Mouse (Mus musculus) stomach, postnatal 0 days (tissue): ENCODE data around the gene Dad1. TPM values are rescaled to one million over a fixed set of nuclear protein-coding genes. Genes with fewer than 3 reads are reported as not detected.
"Not testable (repeated sequence)": the region's sequence is repeated elsewhere in the genome, so short reads cannot be mapped to it uniquely, and the experiment has no call there.

ENCODE experiments used
- ATAC-seq: fragments of 200-750 bp; cut with Nextera tagmentation; 2 replicates; pipeline ENCODE4 v1.8.0; 2017; ENCODE audit not compliant: low FRiP score, low TSS enrichment
- DNase-seq: peaks from one replicate; pipeline ENCODE4 v3.0.0-alpha.2; 2016; ENCODE audit warnings: low spot score
- H3K27ac ChIP-seq: fragments of 300-500 bp; sonication (generic); replicated peaks from 2 replicates; pipeline ENCODE4 v1.5.1; 2014; ENCODE audit warnings: mild to moderate bottlenecking, control low read depth
- H3K27me3 ChIP-seq: fragments of 300-500 bp; sonication (generic); 2 replicates; pipeline ENCODE4 v1.6.1; 2014; ENCODE audit warnings: low read length; ENCODE audit not compliant: control insufficient read depth, insufficient read depth
- H3K36me3 ChIP-seq: fragments of 300-500 bp; sonication (generic); 2 replicates; pipeline ENCODE4 v1.6.1; 2014; ENCODE audit warnings: low read length, mixed read lengths; ENCODE audit not compliant: control insufficient read depth, insufficient read depth
- H3K4me1 ChIP-seq: fragments of 300-500 bp; sonication (generic); replicated peaks from 2 replicates; pipeline ENCODE4 v1.6.1; 2014; ENCODE audit warnings: antibody characterized with exemption; ENCODE audit not compliant: control insufficient read depth, insufficient read depth
- H3K4me2 ChIP-seq: fragments of 300-500 bp; sonication (generic); replicated peaks from 2 replicates; pipeline ENCODE4 v1.6.1; 2014; ENCODE audit warnings: low read depth, mild to moderate bottlenecking, control low read depth, moderate library complexity
- H3K4me3 ChIP-seq: fragments of 300-500 bp; sonication (generic); 2 replicates; pipeline ENCODE4 v1.5.1; 2014; ENCODE audit warnings: low read depth, low read length, control low read depth
- H3K9ac ChIP-seq: fragments of 300-500 bp; sonication (generic); 2 replicates; pipeline ENCODE4 v1.6.1; 2014; ENCODE audit warnings: mild to moderate bottlenecking, low read length, control low read depth, mixed read lengths
- H3K9me3 ChIP-seq: fragments of 300-500 bp; sonication (generic); 2 replicates; pipeline ENCODE4 v1.6.1; 2016; ENCODE audit warnings: low read length; ENCODE audit not compliant: control insufficient read depth
- CTCF ChIP-seq: IDR thresholded peaks from 2 replicates; pipeline ENCODE4 v1.5.1; 2016; ENCODE audit warnings: antibody characterized with exemption, low read depth, mild to moderate bottlenecking, moderate library complexity
- EP300 ChIP-seq: optimal IDR thresholded peaks from 2 replicates; pipeline ENCODE3; 2016; ENCODE audit warnings: antibody characterized with exemption
- WGBS: fragments of 180-500 bp; shearing (Covaris S2); extraction: QIAGEN DNeasy Blood & Tissue Kit; methylation state at CpG from one replicate; pipeline ENCODE4 v1.1.7; 2014; 5-methylcytosine and 5-hydroxymethylcytosine counted together
- polyA plus RNA-seq: library from polyadenylated mRNA; unstranded; fragments of >200 nt; fragmentation: Nextera tagmentation; extraction: Ambion mirVana; gene quantifications from 2 replicates; pipeline ENCODE4 v1.2.1, GENCODE M21; 2015

Gene Dad1
- polyA plus RNA-seq, 1 experiment from 2014 or later: 433 TPM

DNA sequence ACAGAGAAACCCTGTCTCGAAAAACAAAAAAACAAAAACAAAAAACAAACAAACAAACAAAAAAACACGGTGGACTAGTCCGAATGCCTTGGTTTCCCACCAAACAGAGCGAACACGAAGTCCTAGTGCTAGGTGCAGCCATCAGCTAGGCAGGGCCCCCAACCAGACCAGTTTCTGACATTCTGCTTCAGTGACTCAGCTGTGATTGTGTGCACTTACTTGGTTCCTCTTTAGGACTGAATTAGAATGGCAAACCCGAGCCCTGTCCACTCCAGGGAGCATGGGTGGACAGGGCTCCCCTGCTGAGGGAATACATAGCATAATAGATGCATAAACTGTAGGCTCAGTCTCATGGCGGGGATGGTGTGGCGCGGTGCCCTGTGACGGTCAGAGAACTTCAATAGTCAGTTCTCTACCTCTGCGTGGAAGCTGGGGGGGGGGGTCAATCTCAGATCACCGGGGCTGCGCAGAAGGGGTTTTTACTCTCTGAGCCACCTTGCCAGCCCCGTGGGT, 23.2 kb downstream of the Dad1 start:
- no peak overlapping the region for H3K4me3 ChIP-seq
- ATAC-seq (no peak), DNase-seq (no peak)
- TF ChIP-seq EP300 (no peak), CTCF (no peak)
- H3K27me3 ChIP-seq: no peaks in the 10 kb centered on the region
- no peak overlapping the region for H3K9ac ChIP-seq
- H3K27ac ChIP-seq: no peak overlapping the region; the same call in 1 of the 2 replicates
- 62% methylated on average over 14 of the region's 14 CpGs for WGBS
- H3K4me1 ChIP-seq: 0 out of 2 replicates have a peak, but pooled peaks cover 2% of the 10 kb centered on the region
- peaks cover 4% of the 10 kb centered on the region; the same call in 1 of the 2 replicates for H3K36me3 ChIP-seq
- H3K9me3 ChIP-seq: no peaks in the 10 kb centered on the region
- no peak overlapping the region for H3K4me2 ChIP-seq

DNA sequence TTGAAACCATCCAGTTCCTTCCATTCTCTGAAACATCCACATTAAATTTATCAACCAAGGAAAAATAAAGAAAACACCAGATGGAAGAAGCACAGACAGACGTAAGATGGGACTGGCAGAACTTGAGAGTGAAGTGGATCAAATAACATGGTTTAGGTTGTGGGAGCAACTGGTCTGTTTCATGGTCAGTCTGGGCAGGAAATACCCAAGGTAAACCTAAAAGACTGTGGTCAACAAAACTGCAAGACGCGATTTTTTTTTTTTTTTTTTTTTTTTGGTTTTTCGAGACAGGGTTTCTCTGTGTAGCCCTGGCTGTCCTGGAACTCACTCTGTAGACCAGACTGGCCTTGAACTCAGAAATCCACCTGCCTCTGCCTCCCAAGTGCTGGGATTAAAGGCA, 24.1 kb downstream of the Dad1 start:
- not testable (repeated sequence) for H3K4me2 ChIP-seq, H3K9ac ChIP-seq, H3K27ac ChIP-seq, H3K27me3 ChIP-seq, H3K9me3 ChIP-seq, H3K36me3 ChIP-seq, H3K4me3 ChIP-seq, ATAC-seq, H3K4me1 ChIP-seq, DNase-seq
- WGBS: 89% methylated on average over 3 of the region's 4 CpGs

DNA sequence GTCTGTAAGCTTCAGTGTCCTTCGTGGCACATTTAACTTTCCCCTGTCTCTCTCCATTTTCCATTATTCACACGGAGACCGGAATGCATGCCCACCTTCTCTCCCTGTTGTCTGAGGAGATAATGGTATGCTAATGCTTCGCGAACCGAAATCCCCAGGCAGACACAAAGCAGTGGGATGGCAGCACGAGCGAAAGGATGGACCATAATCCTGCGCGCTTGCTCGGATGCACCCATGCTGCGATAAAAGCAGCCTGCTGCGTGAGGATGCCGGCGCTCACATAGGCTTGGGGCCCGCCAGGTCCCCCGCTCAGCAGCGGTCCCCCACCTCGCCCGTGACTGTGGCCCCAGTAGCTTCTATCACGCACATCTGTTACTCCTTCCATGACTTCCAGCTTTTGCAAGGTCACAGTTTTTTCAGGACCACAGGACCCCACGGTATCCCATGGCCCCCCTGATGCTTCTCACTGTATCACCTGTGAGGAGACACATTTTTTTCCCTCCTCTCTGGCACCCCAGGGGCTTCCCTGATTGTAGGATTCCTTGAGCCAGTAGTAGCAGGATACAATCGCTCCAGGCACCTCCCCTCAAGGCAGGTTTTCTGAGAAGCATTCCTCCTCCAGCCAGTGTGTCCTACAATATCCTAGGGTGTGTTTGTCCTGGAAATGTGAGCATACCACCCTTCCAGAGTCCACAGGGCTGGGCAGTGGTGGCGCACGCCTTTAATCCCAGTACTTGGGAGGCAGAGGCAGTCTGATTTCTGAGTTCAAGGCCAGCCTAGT, 24.8 kb downstream of the Dad1 start:
- TF ChIP-seq EP300 (no peak), CTCF (no peak)
- DNase-seq (no peak), ATAC-seq (no peak)
- WGBS: 43% methylated on average over 25 of the region's 25 CpGs
- Histone ChIP-seq H3K27ac (no peak overlapping the region), H3K9me3 (no peaks in the 10 kb centered on the region), H3K9ac (no peak overlapping the region), H3K27me3 (no peaks in the 10 kb centered on the region), H3K36me3 (no peaks in the 10 kb centered on the region), H3K4me1 (peaks cover 5% of the 10 kb centered on the region; the same call in 1 of the 2 replicates), H3K4me2 (no peak overlapping the region), H3K4me3 (no peak overlapping the region)

DNA sequence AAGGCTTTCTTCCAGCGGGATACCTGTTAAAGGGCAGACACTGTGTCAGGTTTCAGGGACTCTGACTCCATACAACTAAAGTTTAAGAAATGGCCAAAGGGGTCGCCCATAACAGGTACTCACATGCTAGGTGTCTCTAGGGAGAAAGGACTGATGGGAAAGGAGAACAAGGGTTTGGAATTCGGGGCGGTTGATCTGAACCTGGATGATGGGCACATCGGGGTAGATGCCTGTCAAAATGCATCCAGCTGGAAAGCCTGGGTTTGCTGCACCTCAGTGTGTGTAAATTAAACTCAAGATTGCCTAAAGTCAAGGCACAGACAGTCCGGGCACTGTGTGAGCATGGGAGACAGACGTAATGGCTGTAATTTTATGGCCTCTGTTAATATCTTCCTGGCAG, 25.4 kb downstream of the Dad1 start:
- WGBS: 29% methylated on average over 7 of the region's 7 CpGs
- no peak for DNase-seq
- no peak for ATAC-seq
- H3K9ac ChIP-seq: no peak overlapping the region
- H3K9me3 ChIP-seq: no peaks in the 10 kb centered on the region
- H3K4me1 ChIP-seq: peaks cover 5% of the 10 kb centered on the region; the same call in 1 of the 2 replicates
- no peaks in the 10 kb centered on the region for H3K36me3 ChIP-seq
- no peak overlapping the region for H3K4me3 ChIP-seq
- no peak for TF ChIP-seq EP300
- TF ChIP-seq CTCF: no peak
- H3K4me2 ChIP-seq: peak overlapping the region; percentile 60
- no peak overlapping the region for H3K27ac ChIP-seq
- no peaks in the 10 kb centered on the region for H3K27me3 ChIP-seq

DNA sequence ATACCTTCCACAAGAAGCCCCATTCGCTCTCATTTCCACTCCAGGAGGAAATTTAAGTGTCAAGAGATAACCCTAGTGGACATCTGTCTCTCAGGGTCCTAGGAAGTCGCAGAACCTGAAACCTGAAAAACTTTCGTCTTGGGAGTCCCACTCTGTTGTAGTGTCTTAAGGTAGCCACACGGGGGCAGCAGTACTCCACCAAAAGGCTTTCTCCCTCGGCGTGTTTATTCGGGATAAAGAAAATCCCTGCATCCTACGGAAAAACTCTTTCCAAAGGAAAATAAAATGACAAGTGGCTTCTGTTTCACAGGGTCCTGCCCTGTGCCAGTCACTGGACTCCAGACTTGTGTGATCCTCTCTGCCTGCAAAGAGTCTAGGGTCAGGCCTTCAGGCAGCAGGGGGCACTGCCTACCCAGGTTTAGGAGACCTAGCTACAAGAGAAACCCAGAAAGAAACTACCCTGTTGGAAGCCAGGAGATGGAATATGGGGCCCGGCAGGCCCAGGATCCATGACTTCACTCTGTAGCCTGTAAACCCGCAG, 25.9 kb downstream of the Dad1 start:
- Histone ChIP-seq H3K9me3 (no peaks in the 10 kb centered on the region), H3K4me3 (peak overlapping the region; percentile 32), H3K36me3 (no peaks in the 10 kb centered on the region), H3K27me3 (no peaks in the 10 kb centered on the region), H3K4me1 (peaks cover 5% of the 10 kb centered on the region; the same call in 1 of the 2 replicates), H3K27ac (peak overlapping the region; percentile 58), H3K4me2 (peak overlapping the region; percentile 60), H3K9ac (peak overlapping the region; percentile 55)
- DNase-seq (peak; percentile 77), ATAC-seq (peak; percentile 43)
- under 1% methylated on average over 10 of the region's 10 CpGs for whole genome bisulfite sequencing
- TF ChIP-seq EP300: peak; percentile 33
- TF ChIP-seq CTCF: peak; percentile 83
